8 mouse cellular contexts compared by ENCODE assay signal in genomic region chr17:29660762-29661391, GRCm38 (mm10). TPM values are rescaled to one million over a fixed set of nuclear protein-coding genes. Genes with fewer than 3 reads are reported as not detected.
DNase-seq lines count a peak whose midpoint lies in the region; ATAC-seq and TF ChIP-seq lines count a peak whose summit lies in the region.

No protein-coding gene starts in this region.

- no peak for TF ChIP-seq CTCF in lung, postnatal 0 days (IDR thresholded peaks at IDR 0.05)
- TF ChIP-seq CTCF in forebrain, postnatal 0 days (IDR thresholded peaks at IDR 0.05; ENCODE audit: low read depth): 0 out of 2 replicates have a peak, but pooled peaks have one; percentile 7
- TF ChIP-seq CTCF in liver, postnatal 0 days (IDR thresholded peaks at IDR 0.05; ENCODE audit: low read depth): 0 out of 2 replicates have a peak, but pooled peaks have one; percentile 15

- peak; percentile 37 for ATAC-seq in lung, postnatal 0 days
- peak; percentile 69 for ATAC-seq in forebrain, postnatal 0 days
- peak; percentile 57 for ATAC-seq in liver, postnatal 0 days

- no peaks in the 10 kb centered on the region for H3K27me3 ChIP-seq in lung, postnatal 0 days (replicated peaks; ENCODE audit: insufficient read depth, low read length)
- H3K27me3 ChIP-seq in forebrain, postnatal 0 days (ENCODE audit: insufficient read depth, low read length): no peaks in the 10 kb centered on the region
- H3K27me3 ChIP-seq in liver, postnatal 0 days (ENCODE audit: insufficient read depth, low read length): no peaks in the 10 kb centered on the region

- no peaks in the 10 kb centered on the region for H3K9me3 ChIP-seq in lung, postnatal 0 days (ENCODE audit: low read length)
- H3K9me3 ChIP-seq in forebrain, postnatal 0 days (ENCODE audit: low read length): no peaks in the 10 kb centered on the region
- no peaks in the 10 kb centered on the region for H3K9me3 ChIP-seq in liver, postnatal 0 days (ENCODE audit: low read length)

- peak overlapping the region; percentile 98 for H3K4me3 ChIP-seq in lung, postnatal 0 days (ENCODE audit: low read depth, low read length)
- peak overlapping the region; percentile 82 for H3K4me3 ChIP-seq in forebrain, postnatal 0 days (ENCODE audit: low read depth, low read length)
- H3K4me3 ChIP-seq in liver, postnatal 0 days (ENCODE audit: low read depth, low read length): peak overlapping the region; percentile 95

- WGBS in lung, postnatal 0 days: under 1% methylated on average over 37 of the region's 41 CpGs
- 1% methylated on average over 38 of the region's 41 CpGs for WGBS in forebrain, postnatal 0 days
- under 1% methylated on average over 33 of the region's 41 CpGs for WGBS in liver, postnatal 0 days (ENCODE audit: insufficient replicate concordance)

- H3K36me3 ChIP-seq in lung, postnatal 0 days (ENCODE audit: insufficient read depth, low read length): 0 out of 2 replicates have a peak, but pooled peaks cover under 1% of the 10 kb centered on the region
- H3K36me3 ChIP-seq in forebrain, postnatal 0 days (ENCODE audit: insufficient read depth): peaks cover 12% of the 10 kb centered on the region
- H3K36me3 ChIP-seq in liver, postnatal 0 days (replicated peaks; ENCODE audit: insufficient read depth, low read length): peaks cover 23% of the 10 kb centered on the region

- peak overlapping the region; percentile 89 for H3K9ac ChIP-seq in lung, postnatal 0 days (replicated peaks; ENCODE audit: low read depth)
- H3K9ac ChIP-seq in forebrain, postnatal 0 days: peak overlapping the region; percentile 93
- peak overlapping the region; percentile 97 for H3K9ac ChIP-seq in liver, postnatal 0 days (replicated peaks)

- H3K4me2 ChIP-seq in lung, postnatal 0 days (replicated peaks; ENCODE audit: low read depth, low read length): peak overlapping the region; percentile 75
- peak overlapping the region; percentile 90 for H3K4me2 ChIP-seq in forebrain, postnatal 0 days (ENCODE audit: low read depth)
- peak overlapping the region; percentile 80 for H3K4me2 ChIP-seq in liver, postnatal 0 days (ENCODE audit: low read depth, low read length)

- H3K27ac ChIP-seq in lung, postnatal 0 days (ENCODE audit: low read length): peak overlapping the region; percentile 92
- peak overlapping the region; percentile 90 for H3K27ac ChIP-seq in forebrain, postnatal 0 days (ENCODE audit: low read depth, low read length)
- H3K27ac ChIP-seq in liver, postnatal 0 days (ENCODE audit: low read depth): peak overlapping the region; percentile 99

- H3K4me1 ChIP-seq in lung, postnatal 0 days (ENCODE audit: insufficient read depth, low read depth, low read length): no peaks in the 10 kb centered on the region; the same call in 1 of the 2 replicates
- no peaks in the 10 kb centered on the region for H3K4me1 ChIP-seq in forebrain, postnatal 0 days (ENCODE audit: insufficient read depth)
- peaks cover 4% of the 10 kb centered on the region; the same call in 1 of the 2 replicates for H3K4me1 ChIP-seq in liver, postnatal 0 days (ENCODE audit: insufficient read depth)

- DNase-seq in adrenal gland, adult 8-10 months: peak; percentile 25
- DNase-seq in adrenal gland, adult 2 months: no peak
- DNase-seq in lung, postnatal 0 days (ENCODE audit: low spot score): peak; percentile 26
- no peak for DNase-seq in lung, postnatal 4 days
- peak; percentile 44 for DNase-seq in forebrain, postnatal 0 days
- no peak for DNase-seq in liver, postnatal 0 days
- peak; percentile 44 for DNase-seq in thymus, postnatal 0 days (ENCODE audit: low spot score)
- no peak for DNase-seq in cerebellum, postnatal 25 days

- TF ChIP-seq EP300 in lung, postnatal 0 days (IDR thresholded peaks at IDR 0.05): no peak
- no peak for TF ChIP-seq EP300 in liver, postnatal 0 days (IDR thresholded peaks at IDR 0.05; ENCODE audit: low read depth)

RNA-seq across cellular contexts. Expression of gene Cmtr1, which starts 0.5 kb away (rescaled TPM):
- 100 to 1,000 TPM; 108 to 175 (median 150) TPM for total RNA-seq in adrenal gland, adult 8-10 months (2022)
- total RNA-seq in adrenal gland, adult 2 months (2021): 10 to 100 TPM; 82.5 to 89.1 TPM
- polyA plus RNA-seq in adrenal gland, adult 2 months (2012; rRNA removed): 18.5 and 24.8 TPM in 2 replicates
- 79.6 and 82.3 TPM in 2 replicates for polyA plus RNA-seq in lung, postnatal 0 days (2015; fragmentation: Nextera tagmentation; extraction: Ambion mirVana)
- total RNA-seq in forebrain, postnatal 0 days (2014; rRNA removed): 59.9 and 81.9 TPM in 2 replicates
- 76.9 and 92.3 TPM in 2 replicates for polyA plus RNA-seq in forebrain, postnatal 0 days (2015; fragmentation: Nextera tagmentation; extraction: Ambion mirVana)
- polyA plus RNA-seq in liver, postnatal 0 days (2015; fragmentation: Nextera tagmentation; extraction: Ambion mirVana): 52.8 and 57.2 TPM in 2 replicates
- polyA plus RNA-seq in thymus, postnatal 0 days (2015; fragmentation: Nextera tagmentation; extraction: Ambion mirVana): 131 and 136 TPM in 2 replicates

RNA-seq across cellular contexts. Expression of gene Gm28043, which starts 46.2 kb away (rescaled TPM):
- total RNA-seq in adrenal gland, adult 8-10 months (2022): 1 to 10 TPM; 3.1 to 8.1 (median 5.0) TPM
- 1 to 10 TPM; 1.8 to 2.4 TPM for total RNA-seq in adrenal gland, adult 2 months (2021)
- 0.16 and 0.26 TPM in 2 replicates for polyA plus RNA-seq in adrenal gland, adult 2 months (2012; rRNA removed)
- 0.99 and 1.6 TPM in 2 replicates for polyA plus RNA-seq in lung, postnatal 0 days (2015; fragmentation: Nextera tagmentation; extraction: Ambion mirVana)
- total RNA-seq in forebrain, postnatal 0 days (2014; rRNA removed): 6.2 and 7.0 TPM in 2 replicates
- polyA plus RNA-seq in forebrain, postnatal 0 days (2015; fragmentation: Nextera tagmentation; extraction: Ambion mirVana): 1.3 and 2.3 TPM in 2 replicates
- 0.49 and 0.69 TPM in 2 replicates for polyA plus RNA-seq in liver, postnatal 0 days (2015; fragmentation: Nextera tagmentation; extraction: Ambion mirVana)
- polyA plus RNA-seq in thymus, postnatal 0 days (2015; fragmentation: Nextera tagmentation; extraction: Ambion mirVana): 2.0 and 3.0 TPM in 2 replicates

RNA-seq across cellular contexts. Expression of gene Rnf8, which starts 46.3 kb away (rescaled TPM):
- total RNA-seq in adrenal gland, adult 8-10 months (2022): 10 to 100 TPM; 49.0 to 66.1 (median 57.1) TPM
- total RNA-seq in adrenal gland, adult 2 months (2021): 10 to 100 TPM; 31.2 to 54.3 TPM
- 22.7 and 35.0 TPM in 2 replicates for polyA plus RNA-seq in adrenal gland, adult 2 months (2012; rRNA removed)
- polyA plus RNA-seq in lung, postnatal 0 days (2015; fragmentation: Nextera tagmentation; extraction: Ambion mirVana): 43.3 and 43.7 TPM in 2 replicates
- total RNA-seq in forebrain, postnatal 0 days (2014; rRNA removed): 49.0 and 50.3 TPM in 2 replicates
- 60.2 and 68.8 TPM in 2 replicates for polyA plus RNA-seq in forebrain, postnatal 0 days (2015; fragmentation: Nextera tagmentation; extraction: Ambion mirVana)
- 20.9 and 22.3 TPM in 2 replicates for polyA plus RNA-seq in liver, postnatal 0 days (2015; fragmentation: Nextera tagmentation; extraction: Ambion mirVana)
- 57.4 and 61.8 TPM in 2 replicates for polyA plus RNA-seq in thymus, postnatal 0 days (2015; fragmentation: Nextera tagmentation; extraction: Ambion mirVana)

RNA-seq across cellular contexts. Expression of gene Ccdc167, which starts 56.0 kb away (rescaled TPM):
- total RNA-seq in adrenal gland, adult 8-10 months (2022): 10 to 100 TPM; 11.0 to 18.0 (median 14.2) TPM
- total RNA-seq in adrenal gland, adult 2 months (2021): 10 to 100 TPM in 1 of 2 experiments, 1 to 10 TPM in 1; 7.5 to 10.4 TPM
- 3.5 and 4.4 TPM in 2 replicates for polyA plus RNA-seq in adrenal gland, adult 2 months (2012; rRNA removed)
- 4.1 and 4.9 TPM in 2 replicates for polyA plus RNA-seq in lung, postnatal 0 days (2015; fragmentation: Nextera tagmentation; extraction: Ambion mirVana)
- total RNA-seq in forebrain, postnatal 0 days (2014; rRNA removed): 7.7 and 8.8 TPM in 2 replicates
- polyA plus RNA-seq in forebrain, postnatal 0 days (2015; fragmentation: Nextera tagmentation; extraction: Ambion mirVana): 7.4 and 7.7 TPM in 2 replicates
- 4.2 and 4.6 TPM in 2 replicates for polyA plus RNA-seq in liver, postnatal 0 days (2015; fragmentation: Nextera tagmentation; extraction: Ambion mirVana)
- polyA plus RNA-seq in thymus, postnatal 0 days (2015; fragmentation: Nextera tagmentation; extraction: Ambion mirVana): 9.2 and 10.8 TPM in 2 replicates

Comparison
In these comparisons a context has a peak if more than half of its experiments do, and no peak if none do; other contexts are left out.
1. DNase-seq: peak in adrenal gland, adult 8-10 months (single experiment), lung, postnatal 0 days (single experiment), forebrain, postnatal 0 days (single experiment) and thymus, postnatal 0 days (single experiment); none in adrenal gland, adult 2 months (single experiment), lung, postnatal 4 days (0 of 2), liver, postnatal 0 days (single experiment) and cerebellum, postnatal 25 days (0 of 2).
2. Peak in every context shown above with its lines, with median percentiles within 50 percentile points of each other: ATAC-seq, H3K27ac ChIP-seq, H3K4me2 ChIP-seq, H3K4me3 ChIP-seq and H3K9ac ChIP-seq.